Mouse (Mus musculus) limb, embryonic 13.5 days (tissue): ENCODE data around the gene Gm20388. TPM values are rescaled to one million over a fixed set of nuclear protein-coding genes. Genes with fewer than 3 reads are reported as not detected.
"Not testable (repeated sequence)": the region's sequence is repeated elsewhere in the genome, so short reads cannot be mapped to it uniquely, and the experiment has no call there.

ENCODE experiments used
- ATAC-seq: fragments of 200-750 bp; cut with Nextera tagmentation; 2 replicates; pipeline ENCODE4 v1.8.0; 2017; ENCODE audit warnings: low read depth, moderate number of reproducible peaks, moderate TSS enrichment; ENCODE audit not compliant: low FRiP score
- H3K27ac ChIP-seq: fragments of 300-500 bp; sonication (generic); 2 replicates; pipeline ENCODE4 v1.5.1; 2015; ENCODE audit warnings: inconsistent platforms, mild to moderate bottlenecking, moderate library complexity
- H3K27me3 ChIP-seq: fragments of 300-500 bp; sonication (generic); 2 replicates; pipeline ENCODE4 v1.6.1; 2015; ENCODE audit warnings: mild to moderate bottlenecking, inconsistent platforms
- H3K36me3 ChIP-seq: fragments of 300-500 bp; sonication (generic); 2 replicates; pipeline ENCODE4 v1.6.1; 2015; ENCODE audit warnings: inconsistent platforms, mild to moderate bottlenecking, moderate library complexity
- H3K4me1 ChIP-seq: fragments of 300-500 bp; sonication (generic); 2 replicates; pipeline ENCODE4 v1.6.1; 2015; ENCODE audit warnings: inconsistent platforms
- H3K4me2 ChIP-seq: fragments of 300-500 bp; sonication (generic); replicated peaks from 2 replicates; pipeline ENCODE4 v1.6.1; 2015; ENCODE audit warnings: inconsistent platforms, mild to moderate bottlenecking, moderate library complexity
- H3K4me3 ChIP-seq: fragments of 300-500 bp; sonication (generic); 2 replicates; pipeline ENCODE4 v1.5.1; 2015; ENCODE audit warnings: moderate library complexity, mild to moderate bottlenecking, inconsistent platforms
- H3K9ac ChIP-seq: fragments of 300-500 bp; sonication (generic); 2 replicates; pipeline ENCODE4 v1.6.1; 2015; ENCODE audit warnings: mild to moderate bottlenecking, inconsistent platforms
- H3K9me3 ChIP-seq: fragments of 300-500 bp; sonication (generic); 2 replicates; pipeline ENCODE4 v1.6.1; 2016; ENCODE audit warnings: inconsistent platforms
- WGBS: fragments of 180-500 bp; shearing (Covaris S2); methylation state at CpG from one replicate; pipeline ENCODE4 v1.1.7; 2015; 5-methylcytosine and 5-hydroxymethylcytosine counted together
- polyA plus RNA-seq: library from polyadenylated mRNA; unstranded; fragments of >200 nt; fragmentation: Nextera tagmentation; extraction: Ambion mirVana; gene quantifications from 2 replicates; pipeline ENCODE4 v1.2.1, GENCODE M21; 2015

Gene Gm20388
- polyA plus RNA-seq, 1 experiment from 2014 or later = 7.1 TPM

DNA sequence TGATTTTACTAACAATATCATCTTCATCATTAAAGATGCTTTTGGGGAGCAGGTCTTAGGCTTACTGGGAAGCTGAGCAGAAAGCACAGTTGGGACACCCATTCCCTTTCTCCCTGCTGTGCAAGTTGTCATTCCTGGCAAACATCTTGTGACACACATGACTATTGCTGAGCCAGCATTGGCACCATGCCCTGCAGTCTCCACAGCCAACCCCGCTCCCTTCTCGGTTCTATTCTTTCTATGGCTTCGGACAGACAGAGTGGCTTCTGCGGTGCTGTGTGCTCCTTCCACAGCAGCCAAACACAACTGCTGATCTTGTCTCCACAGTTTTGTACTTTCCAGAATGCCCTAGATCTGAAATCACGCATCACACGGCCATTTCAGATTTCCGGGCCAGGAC is 1397.1 kb downstream of the Gm20388 start:
- 85% methylated on average over 7 of the region's 7 CpGs for WGBS
- H3K27ac ChIP-seq = no peak overlapping the region
- peaks cover 80% of the 10 kb centered on the region for H3K27me3 ChIP-seq
- no peak overlapping the region for H3K9ac ChIP-seq
- no peak overlapping the region for H3K4me2 ChIP-seq
- ATAC-seq = no peak
- H3K4me1 ChIP-seq = peaks cover 47% of the 10 kb centered on the region
- H3K9me3 ChIP-seq = no peaks in the 10 kb centered on the region
- no peaks in the 10 kb centered on the region for H3K36me3 ChIP-seq
- H3K4me3 ChIP-seq = no peak overlapping the region

DNA sequence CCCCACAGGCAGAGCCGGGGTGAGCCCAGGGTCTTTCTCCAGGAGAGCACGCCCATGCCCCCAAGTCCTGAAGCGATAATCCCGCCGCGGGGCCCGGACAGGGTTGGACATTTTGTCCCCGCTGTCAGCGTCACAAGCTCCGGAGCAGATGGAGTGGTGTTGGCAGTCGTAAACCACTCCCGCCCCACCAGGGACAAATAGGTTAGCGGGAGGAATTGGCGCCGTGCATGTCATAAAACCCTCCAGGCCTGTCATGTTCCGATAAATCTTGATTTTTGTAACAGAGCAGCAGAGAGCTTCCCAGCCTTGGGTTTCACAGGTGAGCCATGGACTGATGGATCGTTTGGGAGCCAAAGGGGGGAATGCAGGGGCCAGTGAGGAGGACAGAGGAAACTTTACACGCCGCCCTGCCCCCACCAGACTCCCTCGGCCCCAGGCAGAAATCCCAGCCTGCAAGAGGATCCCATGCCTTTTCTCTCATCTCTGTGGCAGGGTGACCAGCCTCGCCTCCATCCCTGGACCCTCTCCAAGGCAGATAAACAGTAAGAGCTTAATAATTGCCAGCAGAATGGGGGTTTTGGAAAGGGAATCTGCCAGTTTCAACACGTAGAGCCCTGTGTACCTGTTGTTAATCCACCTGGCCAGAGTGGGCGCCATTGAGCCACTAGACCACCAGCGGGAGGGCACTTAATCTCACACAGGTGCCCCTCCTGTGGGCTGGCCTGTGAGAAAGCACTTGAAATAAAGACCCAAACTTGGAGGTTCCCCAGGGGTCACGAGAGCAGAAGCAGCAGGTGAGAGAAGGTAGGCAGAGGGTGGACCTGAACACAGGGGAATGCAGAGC is 1400.6 kb downstream of the Gm20388 start:
- Histone ChIP-seq H3K36me3 (no peaks in the 10 kb centered on the region), H3K4me2 (peak overlapping the region; percentile 52), H3K4me1 (peaks cover 37% of the 10 kb centered on the region), H3K27ac (no peak overlapping the region), H3K9ac (0 out of 2 replicates have a peak overlapping the region, but pooled peaks have one; percentile 4), H3K27me3 (peaks cover 78% of the 10 kb centered on the region), H3K4me3 (peak overlapping the region; percentile 17; the same call in 1 of the 2 replicates), H3K9me3 (no peaks in the 10 kb centered on the region)
- no peak; the same call in 1 of the 2 replicates for ATAC-seq
- 8% methylated on average over 25 of the region's 25 CpGs for WGBS

DNA sequence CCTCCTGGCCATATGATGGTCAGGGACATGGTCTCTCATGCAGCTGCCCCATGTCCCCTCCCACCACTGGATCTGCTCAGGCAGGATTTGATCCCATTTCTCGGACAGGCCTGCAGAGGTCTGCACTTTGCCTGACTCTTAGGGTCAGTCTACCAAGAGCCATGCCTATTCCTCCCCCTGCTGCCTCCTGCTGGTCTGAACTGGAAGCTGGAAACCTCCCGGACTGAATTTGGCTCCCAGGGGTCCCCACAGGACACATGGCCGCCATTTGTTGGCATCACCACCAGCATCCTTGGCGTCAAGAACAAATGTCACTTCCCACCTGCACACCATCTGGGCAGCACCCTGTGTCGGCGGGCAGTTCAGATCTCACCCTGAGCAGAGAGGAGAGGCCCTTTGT is 1402.8 kb downstream of the Gm20388 start:
- no peak overlapping the region for H3K9ac ChIP-seq
- peaks cover 27% of the 10 kb centered on the region for H3K4me1 ChIP-seq
- H3K27me3 ChIP-seq = peaks cover 67% of the 10 kb centered on the region
- no peak overlapping the region for H3K27ac ChIP-seq
- H3K9me3 ChIP-seq = no peaks in the 10 kb centered on the region
- no peaks in the 10 kb centered on the region for H3K36me3 ChIP-seq
- no peak overlapping the region for H3K4me2 ChIP-seq
- 33% methylated on average over 6 of the region's 6 CpGs for WGBS
- no peak for ATAC-seq
- H3K4me3 ChIP-seq = no peak overlapping the region

DNA sequence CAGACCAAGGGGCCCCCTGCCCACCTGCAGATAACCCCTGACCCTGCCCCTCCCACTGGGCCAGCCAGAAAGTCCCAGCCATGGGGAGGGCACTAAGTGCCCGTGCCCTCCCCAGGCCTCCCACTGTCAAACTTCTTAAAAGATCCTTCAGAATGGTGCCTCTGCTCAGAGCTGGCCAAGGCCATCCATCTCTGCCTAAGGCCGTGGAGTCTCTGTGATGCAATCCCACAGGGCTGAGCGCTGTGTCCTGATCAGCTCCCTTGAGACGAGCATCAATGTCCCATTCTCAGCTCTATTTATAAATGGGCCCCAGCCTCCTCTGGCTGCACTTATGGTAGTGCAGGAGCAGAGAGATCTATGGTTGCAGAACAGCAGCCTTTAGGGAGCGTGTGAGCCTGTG is 1403.4 kb downstream of the Gm20388 start:
- Histone ChIP-seq H3K27me3 (peaks cover 61% of the 10 kb centered on the region), H3K9ac (no peak overlapping the region), H3K4me3 (no peak overlapping the region), H3K36me3 (no peaks in the 10 kb centered on the region), H3K9me3 (no peaks in the 10 kb centered on the region), H3K4me1 (peaks cover 27% of the 10 kb centered on the region), H3K27ac (no peak overlapping the region), H3K4me2 (no peak overlapping the region)
- 55% methylated on average over 5 of the region's 5 CpGs for WGBS
- ATAC-seq = no peak

DNA sequence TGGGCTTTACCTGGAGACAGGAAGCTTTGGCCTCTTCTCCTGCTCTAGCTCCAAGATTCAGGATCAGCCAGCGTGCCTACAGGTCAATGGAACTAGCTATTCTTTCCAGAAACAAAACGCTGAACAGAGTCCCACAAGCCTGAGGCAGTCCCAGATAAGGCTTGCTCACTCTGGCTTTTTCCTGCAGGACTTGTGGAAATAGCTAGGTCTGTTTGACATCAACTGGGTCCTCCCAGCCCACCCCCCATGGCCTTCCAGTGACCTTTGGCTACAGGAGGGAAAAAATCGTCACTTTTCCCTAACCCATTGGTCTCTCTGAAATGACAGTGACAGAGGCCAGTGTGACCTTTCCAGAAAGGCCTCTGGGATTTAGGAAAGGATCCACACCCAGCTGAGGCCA is 1404.9 kb downstream of the Gm20388 start:
- H3K4me1 ChIP-seq = peaks cover 25% of the 10 kb centered on the region
- WGBS = 45% methylated on average over 3 of the region's 3 CpGs
- no peak overlapping the region for H3K9ac ChIP-seq
- no peaks in the 10 kb centered on the region for H3K9me3 ChIP-seq
- H3K4me2 ChIP-seq = no peak overlapping the region
- no peak overlapping the region for H3K4me3 ChIP-seq
- no peak for ATAC-seq
- H3K27ac ChIP-seq = no peak overlapping the region
- H3K27me3 ChIP-seq = peaks cover 53% of the 10 kb centered on the region
- H3K36me3 ChIP-seq = no peaks in the 10 kb centered on the region

DNA sequence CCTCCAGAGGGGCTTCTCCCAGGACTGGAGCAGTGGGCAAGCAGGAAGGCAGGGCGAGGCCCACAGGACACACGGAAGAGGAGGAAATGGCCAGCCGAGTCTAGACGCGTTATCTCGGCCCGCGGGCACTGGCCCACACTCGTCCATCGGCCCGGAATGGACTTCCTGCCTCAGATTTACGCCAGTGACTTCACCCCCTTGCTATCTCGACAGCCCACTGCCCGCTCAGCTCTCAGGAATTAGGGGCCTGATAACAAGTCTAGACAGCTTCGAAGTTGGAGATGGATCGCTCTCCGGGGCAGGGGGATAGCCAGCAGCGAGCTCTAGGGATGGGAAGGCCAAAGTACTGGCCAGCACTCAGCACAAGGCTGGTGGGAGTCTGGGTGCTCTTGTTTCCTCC is 1405.4 kb downstream of the Gm20388 start:
- no peak for ATAC-seq
- H3K4me2 ChIP-seq = no peak overlapping the region
- 33% methylated on average over 18 of the region's 18 CpGs for WGBS
- no peak overlapping the region for H3K27ac ChIP-seq
- no peaks in the 10 kb centered on the region for H3K9me3 ChIP-seq
- H3K9ac ChIP-seq = no peak overlapping the region; the same call in 1 of the 2 replicates
- H3K4me1 ChIP-seq = peaks cover 20% of the 10 kb centered on the region
- H3K27me3 ChIP-seq = peaks cover 53% of the 10 kb centered on the region
- no peaks in the 10 kb centered on the region for H3K36me3 ChIP-seq
- H3K4me3 ChIP-seq = no peak overlapping the region

DNA sequence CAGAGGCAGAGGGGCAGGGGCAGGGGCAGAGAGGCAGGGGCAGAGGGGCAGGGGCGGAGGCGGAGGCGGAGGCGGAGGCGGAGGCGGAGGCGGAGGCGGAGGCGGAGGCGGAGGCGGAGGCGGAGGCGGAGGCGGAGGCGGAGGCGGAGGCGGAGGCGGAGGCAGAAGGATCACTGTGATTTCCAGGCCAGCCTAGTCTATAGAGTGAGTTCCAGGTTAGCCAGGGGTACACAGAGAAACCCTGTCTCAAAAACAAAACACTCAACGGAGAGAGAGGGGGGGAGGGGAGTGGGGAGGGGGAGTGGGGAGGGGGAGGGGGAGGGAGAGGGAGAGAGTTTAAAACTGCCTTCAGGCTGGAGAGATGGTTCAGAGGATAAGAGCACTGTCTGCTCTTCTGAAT is 1408.1 kb downstream of the Gm20388 start:
- not testable (repeated sequence) for H3K36me3 ChIP-seq, ATAC-seq, H3K4me3 ChIP-seq, H3K27ac ChIP-seq, H3K9ac ChIP-seq, H3K9me3 ChIP-seq
- 0 out of 2 replicates have a peak overlapping the region, but pooled peaks have one; percentile 9 for H3K4me2 ChIP-seq
- peaks cover 26% of the 10 kb centered on the region for H3K27me3 ChIP-seq
- peaks cover 11% of the 10 kb centered on the region for H3K4me1 ChIP-seq
- WGBS = no CpG with 5 or more reads among the region's 19 CpGs

DNA sequence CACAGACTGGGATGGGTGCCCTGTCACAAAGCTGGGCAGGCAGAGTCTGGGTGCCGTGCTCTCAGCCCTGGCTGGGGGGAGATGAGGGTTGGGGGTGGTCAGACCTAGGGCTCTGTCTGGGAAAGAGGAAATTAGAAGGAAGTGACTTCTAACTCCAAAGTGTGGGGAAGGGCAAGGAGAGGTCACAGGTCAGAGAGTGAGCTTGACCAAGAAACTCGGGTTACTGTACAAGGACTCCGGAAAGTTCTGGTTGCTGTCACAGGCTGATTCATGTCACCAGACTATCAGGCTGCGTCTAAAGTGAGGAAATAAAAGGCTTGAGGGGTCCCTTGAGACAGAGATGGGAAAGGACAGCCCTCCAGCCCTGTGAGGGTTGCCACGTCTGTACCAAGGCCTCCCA is 1408.8 kb downstream of the Gm20388 start:
- no peaks in the 10 kb centered on the region for H3K36me3 ChIP-seq
- H3K4me3 ChIP-seq = no peak overlapping the region
- no peak for ATAC-seq
- 55% methylated on average over 5 of the region's 5 CpGs for WGBS
- peaks cover 21% of the 10 kb centered on the region for H3K27me3 ChIP-seq
- no peak overlapping the region for H3K9ac ChIP-seq
- H3K4me2 ChIP-seq = no peak overlapping the region
- H3K4me1 ChIP-seq = peaks cover 11% of the 10 kb centered on the region
- H3K9me3 ChIP-seq = no peaks in the 10 kb centered on the region
- H3K27ac ChIP-seq = no peak overlapping the region

DNA sequence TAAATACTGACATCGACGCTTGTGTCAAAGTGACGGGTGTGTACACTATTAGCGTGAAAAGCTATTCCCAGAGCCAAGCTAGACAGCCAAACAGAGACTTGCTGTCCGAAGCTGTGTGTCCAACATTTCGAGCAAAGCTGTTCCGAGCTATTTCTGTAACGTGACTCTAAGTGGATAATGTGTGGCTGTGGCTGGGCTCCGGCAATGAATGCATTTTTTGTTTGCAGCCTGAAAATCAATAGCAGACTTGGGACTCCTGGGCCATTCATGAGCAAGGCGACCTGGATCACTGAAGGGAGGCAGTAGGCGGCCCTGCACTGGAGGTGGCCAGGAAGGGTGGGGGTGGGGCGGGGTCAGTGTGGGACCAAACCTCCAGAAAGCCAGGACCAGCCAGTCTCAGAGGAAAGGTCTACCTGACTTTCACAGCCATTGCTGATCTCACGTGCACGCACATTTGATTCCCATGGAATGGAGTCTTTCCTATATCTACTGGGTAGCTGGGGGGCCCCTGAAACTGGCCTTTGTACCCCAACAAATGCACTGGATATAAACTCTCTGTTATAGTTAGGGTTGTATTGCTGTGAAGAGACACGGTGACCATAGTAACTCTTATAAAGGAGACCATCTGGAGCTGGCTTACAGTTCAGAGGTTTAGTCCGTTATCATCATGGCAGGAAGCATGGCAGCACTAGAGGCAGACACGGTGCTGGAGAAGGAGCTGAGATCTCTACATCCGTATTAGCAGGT is 1415.7 kb downstream of the Gm20388 start:
- H3K4me2 ChIP-seq = no peak overlapping the region
- peak overlapping the region; percentile 53 for H3K27ac ChIP-seq
- peaks cover 15% of the 10 kb centered on the region for H3K4me1 ChIP-seq
- H3K36me3 ChIP-seq = no peaks in the 10 kb centered on the region
- no peak overlapping the region for H3K9ac ChIP-seq
- 0 out of 2 replicates have a peak, but pooled peaks cover 4% of the 10 kb centered on the region for H3K27me3 ChIP-seq
- H3K4me3 ChIP-seq = no peak overlapping the region
- WGBS = 39% methylated on average over 18 of the region's 18 CpGs
- ATAC-seq = peak; percentile 63; the same call in 1 of the 2 replicates
- H3K9me3 ChIP-seq = no peaks in the 10 kb centered on the region

DNA sequence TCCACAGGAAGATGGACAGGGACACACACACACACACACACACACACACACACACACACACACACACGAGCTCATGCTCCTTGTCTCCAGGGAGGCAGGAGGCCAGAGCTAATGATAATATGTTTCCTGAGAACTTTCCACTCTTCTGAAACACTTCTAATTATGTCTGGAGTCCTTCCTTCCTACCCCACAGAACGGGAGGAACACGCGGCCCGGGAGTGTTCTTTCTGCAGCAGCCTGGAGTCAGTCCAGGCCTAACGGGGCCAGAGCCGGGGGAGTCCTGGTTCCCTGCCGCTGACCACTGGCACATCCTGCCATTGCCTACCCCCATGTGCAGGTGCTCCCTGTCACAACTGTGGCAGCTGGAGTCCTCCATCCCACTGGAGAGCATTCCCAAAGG is 1421.8 kb downstream of the Gm20388 start:
- Histone ChIP-seq H3K27ac (no peak overlapping the region), H3K4me3 (no peak overlapping the region), H3K4me1 (peaks cover 29% of the 10 kb centered on the region), H3K27me3 (peaks cover 6% of the 10 kb centered on the region; the same call in 1 of the 2 replicates), H3K9me3 (peaks cover 7% of the 10 kb centered on the region), H3K36me3 (no peaks in the 10 kb centered on the region), H3K4me2 (no peak overlapping the region), H3K9ac (no peak overlapping the region)
- WGBS = 43% methylated on average over 8 of the region's 8 CpGs
- no peak for ATAC-seq

DNA sequence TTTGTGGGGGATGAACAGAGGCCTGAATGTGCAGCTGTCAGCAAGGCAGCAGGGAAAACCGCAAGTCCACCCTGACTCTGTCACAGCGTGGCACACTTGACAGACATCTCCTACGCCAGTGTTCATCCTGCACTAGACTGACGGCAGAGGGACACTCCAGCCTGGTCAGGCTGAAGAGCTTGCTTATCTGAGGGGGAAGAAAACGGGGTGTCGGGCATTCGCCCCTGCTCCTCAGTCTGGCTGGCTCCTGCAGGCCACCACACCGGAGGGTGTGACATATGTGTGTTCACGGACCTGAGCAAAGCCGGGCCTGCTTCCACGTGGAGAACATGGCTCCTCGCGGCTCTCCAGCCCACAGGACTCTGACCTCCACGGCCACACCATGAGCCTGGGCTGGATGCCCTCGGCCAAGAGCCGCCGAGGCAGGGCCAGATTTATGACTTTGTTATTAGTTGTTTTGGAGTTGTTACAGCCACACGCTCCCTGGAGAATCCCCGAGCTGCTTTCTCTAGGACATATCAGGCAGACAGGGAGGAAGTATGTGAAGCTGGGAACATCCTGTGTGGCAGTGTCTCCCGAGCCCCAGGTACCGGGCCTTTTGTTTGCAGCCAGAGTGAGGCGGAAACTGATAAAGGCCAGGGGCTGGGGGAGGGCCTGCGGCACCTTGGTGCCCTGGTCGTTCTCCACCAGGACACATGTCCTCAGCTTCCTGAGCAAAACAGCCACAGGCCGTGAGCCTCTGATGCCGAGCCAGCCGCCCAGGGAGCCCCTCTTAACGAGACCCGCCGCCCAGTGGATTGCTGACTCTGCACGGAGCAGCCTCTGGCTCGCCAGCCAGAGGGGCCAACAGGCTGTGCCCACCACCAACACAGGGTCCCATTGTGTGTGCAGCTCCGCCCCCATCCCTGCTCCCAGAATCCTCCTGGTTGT is 1424.1 kb downstream of the Gm20388 start:
- no peaks in the 10 kb centered on the region for H3K36me3 ChIP-seq
- H3K4me3 ChIP-seq = no peak overlapping the region
- peak; percentile 57; the same call in 1 of the 2 replicates for ATAC-seq
- H3K9ac ChIP-seq = peak overlapping the region; percentile 43; the same call in 1 of the 2 replicates
- peaks cover 29% of the 10 kb centered on the region for H3K4me1 ChIP-seq
- H3K27ac ChIP-seq = peak overlapping the region; percentile 81; the same call in 1 of the 2 replicates
- H3K27me3 ChIP-seq = peaks cover 2% of the 10 kb centered on the region; the same call in 1 of the 2 replicates
- peak overlapping the region; percentile 25 for H3K4me2 ChIP-seq
- H3K9me3 ChIP-seq = peaks cover 7% of the 10 kb centered on the region
- WGBS = 35% methylated on average over 33 of the region's 33 CpGs
